Mouse (Mus musculus): ENCODE measurements at regions not wholly inside any gene's neighbourhood (a gene's known extent, or its start where the extent isn't known, plus 50 kb on each side); places are given as distances from the start of the nearest gene placed in this dataset.
A peak's percentile ranks its signal among the peaks of the same experiment; 100 is the strongest.

GRCm38 (mm10) chr9:89532435-89532834 lies 90.5 kb downstream of the Minar1 start:
- DNase-seq (ENCODE audit: low spot score in 2 of 2) = no peak
- intact Hi-C loops (cut with DNase I) = no loop called here

GRCm38 (mm10) chr9:89524137-89524536 lies 98.8 kb downstream of the Minar1 start:
- intact Hi-C loops (cut with DNase I) = no loop called here
- DNase-seq (ENCODE audit: low spot score in 2 of 2) = no peak

GRCm38 (mm10) chr9:89523705-89524104 lies 99.2 kb downstream of the Minar1 start:
- DNase-seq (ENCODE audit: low spot score in 2 of 2) = no peak
- intact Hi-C loops (cut with DNase I) = no loop called here

- intact Hi-C loops (cut with DNase I) = no loop called here
- no peak for DNase-seq (ENCODE audit: low spot score in 2 of 2)
Measured at GRCm38 (mm10) chr9:89508407-89509101, 114.4 kb downstream of the Minar1 start.

- intact Hi-C loops (cut with DNase I) = no loop called here
- DNase-seq (ENCODE audit: low spot score in 2 of 2) = no peak
Measured at GRCm38 (mm10) chr9:89502083-89502482, 120.8 kb downstream of the Minar1 start.

GRCm38 (mm10) chr9:89497399-89497749 lies 125.6 kb downstream of the Minar1 start:
- DNase-seq (ENCODE audit: low spot score in 2 of 2) = no peak
- intact Hi-C loops (cut with DNase I) = no loop called here

GRCm38 (mm10) chr9:89496729-89497398 lies 126.1 kb downstream of the Minar1 start:
- DNase-seq (ENCODE audit: low spot score in 2 of 2) = no peak
- intact Hi-C loops (cut with DNase I) = no loop called here

GRCm38 (mm10) chr9:89487601-89488000 lies 135.3 kb downstream of the Minar1 start:
- no peak for DNase-seq (ENCODE audit: low spot score in 2 of 2)
- intact Hi-C loops (cut with DNase I) = no loop called here

- no peak for DNase-seq (ENCODE audit: low spot score in 2 of 2)
- intact Hi-C loops (cut with DNase I) = no loop called here
Measured at GRCm38 (mm10) chr9:89479406-89479805, 143.5 kb downstream of the Minar1 start.

- peak; percentile 49 to 59 for DNase-seq (ENCODE audit: low spot score in 2 of 2)
- intact Hi-C loops (cut with DNase I) = loop anchor here (5.0 kb wide), 1 partner anchor 211 kb away; no protein-coding TSS in a partner anchor
Measured at GRCm38 (mm10) chr9:89461190-89461589, 161.7 kb downstream of the Minar1 start.

- intact Hi-C loops (cut with DNase I) = no loop called here
- no peak for DNase-seq (ENCODE audit: low spot score in 2 of 2)
Measured at GRCm38 (mm10) chr9:89456666-89457065, 166.3 kb downstream of the Minar1 start.

GRCm38 (mm10) chr9:89449656-89450055 lies 173.3 kb downstream of the Minar1 start:
- intact Hi-C loops (cut with DNase I) = no loop called here
- no peak for DNase-seq (ENCODE audit: low spot score in 2 of 2)
